ENCODE assay signal across 8 mouse cellular contexts in the genomic region with DNA sequence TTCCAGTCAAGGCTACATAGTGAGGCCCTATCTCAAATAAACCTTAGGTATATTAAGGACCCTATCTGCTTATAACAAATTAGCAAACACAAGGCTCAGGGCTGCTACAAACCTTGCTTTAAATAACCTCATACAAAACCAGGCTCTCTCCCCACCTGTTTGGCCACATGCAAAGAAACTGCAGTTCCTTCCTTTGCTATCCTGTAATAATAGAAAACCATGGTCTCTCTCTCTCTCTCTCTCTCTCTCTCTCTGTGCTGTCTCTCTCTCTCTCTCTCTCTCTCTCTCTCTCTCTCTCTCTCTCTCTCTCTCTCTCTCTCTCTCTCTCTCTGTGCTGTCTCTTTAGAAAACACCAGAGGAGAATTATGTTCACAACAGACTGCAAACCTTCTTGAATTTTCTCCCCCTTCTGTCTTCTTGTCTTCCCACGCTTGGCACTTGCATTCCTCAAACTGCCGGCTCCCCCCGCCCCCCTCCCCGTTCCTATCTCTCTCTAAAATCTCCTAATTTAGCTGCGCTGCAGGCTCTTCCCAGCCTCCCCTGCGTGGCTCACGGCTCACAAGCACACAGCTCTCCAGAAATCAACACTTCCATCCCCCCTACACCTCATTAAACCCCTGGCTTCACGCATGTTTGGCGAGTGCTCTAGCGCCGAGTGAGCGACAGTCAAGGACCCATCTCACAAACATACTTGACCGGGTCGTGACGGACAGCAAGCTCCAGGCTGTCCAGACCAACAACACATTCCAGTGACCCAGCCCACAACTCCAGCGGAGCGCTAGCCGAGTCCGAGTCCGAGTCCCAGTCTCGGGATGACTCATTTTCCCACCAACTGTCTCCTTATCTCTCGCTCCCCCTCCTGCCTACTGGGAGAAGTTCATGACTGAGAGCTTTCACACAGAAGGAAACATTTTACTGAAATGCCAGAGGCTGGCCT. TPM values are rescaled to one million over a fixed set of nuclear protein-coding genes. Genes with fewer than 3 reads are reported as not detected.
A peak's percentile ranks its signal among the peaks of the same experiment; 100 is the strongest.
DNase-seq lines count a peak whose midpoint lies in the region; ATAC-seq and TF ChIP-seq lines count a peak whose summit lies in the region.

No protein-coding gene starts in this region.

- no peaks in the 10 kb centered on the region for H3K9me3 ChIP-seq in E14TG2a.4 (ENCODE audit: low read length)
- no peaks in the 10 kb centered on the region for H3K9me3 ChIP-seq in forebrain, embryonic 14.5 days (replicated peaks; ENCODE audit: control insufficient read depth, low read length)
- no peaks in the 10 kb centered on the region for H3K9me3 ChIP-seq in liver, embryonic 15.5 days (replicated peaks)
- H3K9me3 ChIP-seq in neural tube, embryonic 12.5 days, result no peaks in the 10 kb centered on the region

- peak overlapping the region; percentile 58 for H3K4me3 ChIP-seq in E14TG2a.4 (replicated peaks; ENCODE audit: low read length)
- peak overlapping the region; percentile 33 for H3K4me3 ChIP-seq in forebrain, embryonic 14.5 days (ENCODE audit: low read depth, low read length)
- peak overlapping the region; percentile 49 for H3K4me3 ChIP-seq in liver, embryonic 15.5 days (replicated peaks)
- peak overlapping the region; percentile 28 for H3K4me3 ChIP-seq in neural tube, embryonic 12.5 days
- H3K4me3 ChIP-seq in testis, adult 2 months (ENCODE audit: control insufficient read depth, low read depth, low read length), result peak overlapping the region; percentile 81

- under 1% methylated on average over 22 of the region's 22 CpGs for WGBS in forebrain, embryonic 14.5 days
- 2% methylated on average over 22 of the region's 22 CpGs for WGBS in liver, embryonic 15.5 days (ENCODE audit: insufficient replicate concordance)
- WGBS in neural tube, embryonic 12.5 days, result under 1% methylated on average over 22 of the region's 22 CpGs

- peak; percentile 72 for ATAC-seq in forebrain, embryonic 14.5 days
- ATAC-seq in liver, embryonic 15.5 days (ENCODE audit: insufficient read depth), result peak; percentile 69; the same call in 1 of the 2 replicates
- ATAC-seq in neural tube, embryonic 12.5 days (ENCODE audit: low FRiP score, low read depth), result no peak

- peaks cover 10% of the 10 kb centered on the region; the same call in 1 of the 2 replicates for H3K27me3 ChIP-seq in E14TG2a.4 (ENCODE audit: insufficient read depth, low read length)
- H3K27me3 ChIP-seq in forebrain, embryonic 14.5 days (replicated peaks; ENCODE audit: control insufficient read depth, insufficient read depth, low read length), result no peaks in the 10 kb centered on the region
- no peaks in the 10 kb centered on the region for H3K27me3 ChIP-seq in liver, embryonic 15.5 days
- no peaks in the 10 kb centered on the region for H3K27me3 ChIP-seq in neural tube, embryonic 12.5 days (replicated peaks)
- no peaks in the 10 kb centered on the region for H3K27me3 ChIP-seq in testis, adult 2 months (ENCODE audit: control insufficient read depth, insufficient read depth, low read length)

- TF ChIP-seq POLR2A in testis, adult 2 months (IDR thresholded peaks at IDR 0.05; ENCODE audit: control insufficient read depth, low read depth, low read length), result peak; percentile 46

- peak; percentile 25; the same call in 1 of the 2 replicates for TF ChIP-seq CTCF in E14TG2a.4 (conservative IDR thresholded peaks at IDR 0.05; ENCODE audit: low read length)
- no peak; the same call in 1 of the 2 replicates for TF ChIP-seq CTCF in testis, adult 2 months (IDR thresholded peaks at IDR 0.05; ENCODE audit: control insufficient read depth, insufficient read depth, insufficient replicate concordance, low read depth, low read length)

- H3K27ac ChIP-seq in forebrain, embryonic 14.5 days (ENCODE audit: low read depth, low read length), result peak overlapping the region; percentile 62
- H3K27ac ChIP-seq in liver, embryonic 15.5 days (replicated peaks), result 0 out of 2 replicates have a peak overlapping the region, but pooled peaks have one; percentile 4
- H3K27ac ChIP-seq in neural tube, embryonic 12.5 days, result peak overlapping the region; percentile 37; the same call in 1 of the 2 replicates
- H3K27ac ChIP-seq in testis, adult 2 months (ENCODE audit: control insufficient read depth, insufficient read depth, low read depth, low read length), result peak overlapping the region; percentile 80

- H3K4me1 ChIP-seq in E14TG2a.4 (replicated peaks; ENCODE audit: low read depth, low read length), result peaks cover 67% of the 10 kb centered on the region
- peaks cover 18% of the 10 kb centered on the region for H3K4me1 ChIP-seq in forebrain, embryonic 14.5 days (ENCODE audit: control insufficient read depth, insufficient read depth, low read length)
- H3K4me1 ChIP-seq in liver, embryonic 15.5 days (replicated peaks), result peaks cover 34% of the 10 kb centered on the region
- H3K4me1 ChIP-seq in neural tube, embryonic 12.5 days, result peaks cover 40% of the 10 kb centered on the region
- H3K4me1 ChIP-seq in testis, adult 2 months (ENCODE audit: control insufficient read depth, insufficient read depth, low read length), result peaks cover 5% of the 10 kb centered on the region

- peak; percentile 68 for DNase-seq in cerebellum, adult 11 months
- peak; percentile 82 for DNase-seq in forebrain, embryonic 14.5 days (ENCODE audit: low spot score)
- DNase-seq in heart, postnatal 10 days, result peak; percentile 83 to 84
- peak; percentile 81 to 90 for DNase-seq in kidney, postnatal 4 days

- intact Hi-C loops in heart, postnatal 10 days (cut with DNase I), result loop anchor here (2.0 kb wide), 1 partner anchor 18 kb away; the partner anchor contains the start of gene Dynll1

- H3K9ac ChIP-seq in forebrain, embryonic 14.5 days (ENCODE audit: low read length), result peak overlapping the region; percentile 56
- H3K9ac ChIP-seq in liver, embryonic 15.5 days, result peak overlapping the region; percentile 55
- peak overlapping the region; percentile 49; the same call in 1 of the 2 replicates for H3K9ac ChIP-seq in neural tube, embryonic 12.5 days

- peak overlapping the region; percentile 79 for H3K4me2 ChIP-seq in forebrain, embryonic 14.5 days (ENCODE audit: low read length)
- peak overlapping the region; percentile 79 for H3K4me2 ChIP-seq in liver, embryonic 15.5 days
- H3K4me2 ChIP-seq in neural tube, embryonic 12.5 days (replicated peaks), result peak overlapping the region; percentile 70

- H3K36me3 ChIP-seq in E14TG2a.4 (ENCODE audit: insufficient read depth, low read length), result no peaks in the 10 kb centered on the region
- H3K36me3 ChIP-seq in forebrain, embryonic 14.5 days (ENCODE audit: control insufficient read depth, insufficient read depth, low read length), result no peaks in the 10 kb centered on the region
- H3K36me3 ChIP-seq in liver, embryonic 15.5 days (replicated peaks), result no peaks in the 10 kb centered on the region
- no peaks in the 10 kb centered on the region for H3K36me3 ChIP-seq in neural tube, embryonic 12.5 days
- no peaks in the 10 kb centered on the region for H3K36me3 ChIP-seq in testis, adult 2 months (ENCODE audit: control insufficient read depth, insufficient read depth, low read length)

RNA-seq across cellular contexts. Expression of gene Srsf9, which starts 7.7 kb away (rescaled TPM):
- polyA plus RNA-seq in forebrain, embryonic 14.5 days (2014; fragmentation: Nextera tagmentation; extraction: Ambion mirVana), result 165 and 169 TPM in 2 replicates
- 10 to 100 TPM; 35.5 to 39.1 TPM for total RNA-seq in heart, postnatal 10 days (2021)
- polyA plus RNA-seq in liver, embryonic 15.5 days (2015; fragmentation: Nextera tagmentation; extraction: Ambion mirVana), result 88.7 and 92.1 TPM in 2 replicates
- polyA plus RNA-seq in neural tube, embryonic 12.5 days (2016; fragmentation: Nextera tagmentation; extraction: Ambion mirVana), result 314 and 343 TPM in 2 replicates
- polyA plus RNA-seq in testis, adult 2 months (2012; rRNA removed), result 43.9 and 45.5 TPM in 2 replicates

RNA-seq across cellular contexts. Expression of gene Dynll1, which starts 18.5 kb away (rescaled TPM):
- polyA plus RNA-seq in forebrain, embryonic 14.5 days (2014; fragmentation: Nextera tagmentation; extraction: Ambion mirVana), result 1,615 and 1,740 TPM in 2 replicates
- total RNA-seq in heart, postnatal 10 days (2021), result 100 to 1,000 TPM; 183 to 245 TPM
- 525 and 554 TPM in 2 replicates for polyA plus RNA-seq in liver, embryonic 15.5 days (2015; fragmentation: Nextera tagmentation; extraction: Ambion mirVana)
- 1,356 and 1,433 TPM in 2 replicates for polyA plus RNA-seq in neural tube, embryonic 12.5 days (2016; fragmentation: Nextera tagmentation; extraction: Ambion mirVana)
- 559 and 571 TPM in 2 replicates for polyA plus RNA-seq in testis, adult 2 months (2012; rRNA removed)

RNA-seq across cellular contexts. Expression of gene Gatc, which starts 21.7 kb away (rescaled TPM):
- polyA plus RNA-seq in forebrain, embryonic 14.5 days (2014; fragmentation: Nextera tagmentation; extraction: Ambion mirVana), result 30.1 and 32.9 TPM in 2 replicates
- total RNA-seq in heart, postnatal 10 days (2021), result 10 to 100 TPM; 16.7 to 18.2 TPM
- 11.6 and 13.4 TPM in 2 replicates for polyA plus RNA-seq in liver, embryonic 15.5 days (2015; fragmentation: Nextera tagmentation; extraction: Ambion mirVana)
- 31.2 and 35.3 TPM in 2 replicates for polyA plus RNA-seq in neural tube, embryonic 12.5 days (2016; fragmentation: Nextera tagmentation; extraction: Ambion mirVana)
- polyA plus RNA-seq in testis, adult 2 months (2012; rRNA removed), result 11.6 and 16.0 TPM in 2 replicates

RNA-seq across cellular contexts. Expression of gene Triap1, which starts 21.8 kb away (rescaled TPM):
- 56.4 and 57.6 TPM in 2 replicates for polyA plus RNA-seq in forebrain, embryonic 14.5 days (2014; fragmentation: Nextera tagmentation; extraction: Ambion mirVana)
- total RNA-seq in heart, postnatal 10 days (2021), result 10 to 100 TPM; 23.2 to 24.3 TPM
- 26.6 and 29.6 TPM in 2 replicates for polyA plus RNA-seq in liver, embryonic 15.5 days (2015; fragmentation: Nextera tagmentation; extraction: Ambion mirVana)
- polyA plus RNA-seq in neural tube, embryonic 12.5 days (2016; fragmentation: Nextera tagmentation; extraction: Ambion mirVana), result 52.2 and 54.8 TPM in 2 replicates
- polyA plus RNA-seq in testis, adult 2 months (2012; rRNA removed), result 7.6 and 8.0 TPM in 2 replicates

RNA-seq across cellular contexts. Expression of gene Cox6a1, which starts 29.5 kb away (rescaled TPM):
- 1,083 and 1,200 TPM in 2 replicates for polyA plus RNA-seq in forebrain, embryonic 14.5 days (2014; fragmentation: Nextera tagmentation; extraction: Ambion mirVana)
- 100 to 1,000 TPM; 464 to 577 TPM for total RNA-seq in heart, postnatal 10 days (2021)
- polyA plus RNA-seq in liver, embryonic 15.5 days (2015; fragmentation: Nextera tagmentation; extraction: Ambion mirVana), result 700 and 702 TPM in 2 replicates
- polyA plus RNA-seq in neural tube, embryonic 12.5 days (2016; fragmentation: Nextera tagmentation; extraction: Ambion mirVana), result 884 and 947 TPM in 2 replicates
- polyA plus RNA-seq in testis, adult 2 months (2012; rRNA removed), result 619 and 765 TPM in 2 replicates

Comparison
In these comparisons a context has a peak if more than half of its experiments do, and no peak if none do; other contexts are left out.
1. H3K4me3 ChIP-seq: peak in every context shown above with its lines; median percentile 81 in testis, adult 2 months; 58 in E14TG2a.4; 49 in liver, embryonic 15.5 days; 33 in forebrain, embryonic 14.5 days; 28 in neural tube, embryonic 12.5 days.
2. H3K27ac ChIP-seq: peak in every context shown above with its lines; median percentile 80 in testis, adult 2 months; 62 in forebrain, embryonic 14.5 days; 37 in neural tube, embryonic 12.5 days; 4 in liver, embryonic 15.5 days.